In genomic region chr11:87555106-87555703, GRCm38 (mm10) we compare ENCODE assay signal across 17 mouse cellular contexts. TPM values are rescaled to one million over a fixed set of nuclear protein-coding genes. Genes with fewer than 3 reads are reported as not detected.
DNase-seq lines count a peak whose midpoint lies in the region; ATAC-seq lines count a peak whose summit lies in the region.
"Had no signal": no experiment of that assay in that cellular context is flagged by ENCODE, and none has a peak within 500 bp of the region (broad histone marks: within the 10 kb centered on the region; RNA-seq: fewer than 3 reads in every experiment).

No protein-coding gene starts in this region.

- peak overlapping the region; percentile 74 for H3K27ac ChIP-seq in heart, embryonic 13.5 days (replicated peaks)
- peak overlapping the region; percentile 62 for H3K27ac ChIP-seq in lung, embryonic 16.5 days (ENCODE audit: low read length)
- no peak overlapping the region for H3K27ac ChIP-seq in embryonic facial prominence, embryonic 15.5 days (replicated peaks)
- H3K27ac ChIP-seq: limb, embryonic 13.5 days had no signal

- no peaks in the 10 kb centered on the region for H3K36me3 ChIP-seq in heart, embryonic 13.5 days
- H3K36me3 ChIP-seq in lung, embryonic 16.5 days (ENCODE audit: control insufficient read depth, insufficient read depth, low read length), result no peaks in the 10 kb centered on the region
- no peaks in the 10 kb centered on the region for H3K36me3 ChIP-seq in embryonic facial prominence, embryonic 15.5 days
- H3K36me3 ChIP-seq: limb, embryonic 13.5 days; neural tube, embryonic 13.5 days had no signal

- no peak overlapping the region for H3K4me2 ChIP-seq in heart, embryonic 13.5 days
- H3K4me2 ChIP-seq in lung, embryonic 16.5 days (ENCODE audit: low read depth, low read length), result no peak overlapping the region
- H3K4me2 ChIP-seq in embryonic facial prominence, embryonic 15.5 days (replicated peaks), result no peak overlapping the region
- H3K4me2 ChIP-seq: limb, embryonic 13.5 days; neural tube, embryonic 13.5 days had no signal

- WGBS in heart, embryonic 13.5 days, result 14% methylated on average over 2 of the region's 2 CpGs
- 16% methylated on average over 2 of the region's 2 CpGs for WGBS in lung, embryonic 16.5 days
- 39% methylated on average over 2 of the region's 2 CpGs for WGBS in embryonic facial prominence, embryonic 15.5 days

- intact Hi-C loops in left cerebral cortex, postnatal 36 days (cut with DNase I), result no loop called here

- no peak for ATAC-seq in heart, embryonic 13.5 days (ENCODE audit: extremely low read depth, insufficient number of reproducible peaks, low FRiP score, low TSS enrichment)
- ATAC-seq in lung, embryonic 16.5 days (ENCODE audit: low read depth), result peak; percentile 73
- 0 out of 2 replicates have a peak, but pooled peaks have one; percentile 54 for ATAC-seq in embryonic facial prominence, embryonic 15.5 days (ENCODE audit: insufficient number of reproducible peaks, low FRiP score, low TSS enrichment, low read depth)
- no peak for ATAC-seq in cerebellum, adult (ENCODE audit: insufficient number of reproducible peaks, low FRiP score, low TSS enrichment)
- ATAC-seq: midbrain, embryonic 16.5 days had no signal

- H3K4me1 ChIP-seq in heart, embryonic 13.5 days, result peaks cover 20% of the 10 kb centered on the region
- peaks cover 9% of the 10 kb centered on the region for H3K4me1 ChIP-seq in lung, embryonic 16.5 days (replicated peaks; ENCODE audit: control insufficient read depth, insufficient read depth, low read length)
- 0 out of 2 replicates have a peak, but pooled peaks cover 5% of the 10 kb centered on the region for H3K4me1 ChIP-seq in embryonic facial prominence, embryonic 15.5 days

- no peak for DNase-seq in heart, adult 18-20 months
- no peak for DNase-seq in lung, postnatal 14 days
- DNase-seq in left cerebral cortex, postnatal 36 days (ENCODE audit: low spot score in 2 of 2), result no peak
- DNase-seq: adrenal gland, postnatal 14 days; cerebellum, adult 11 months; gastrocnemius, postnatal 36 days; kidney, adult 11 months; kidney, postnatal 36 days; thymus, postnatal 36 days had no signal

- H3K9ac ChIP-seq in heart, embryonic 13.5 days, result 0 out of 2 replicates have a peak overlapping the region, but pooled peaks have one; percentile 19
- H3K9ac ChIP-seq in lung, embryonic 16.5 days (ENCODE audit: low read length), result no peak overlapping the region
- H3K9ac ChIP-seq in embryonic facial prominence, embryonic 15.5 days, result no peak overlapping the region
- H3K9ac ChIP-seq: limb, embryonic 13.5 days; neural tube, embryonic 13.5 days had no signal

- no peaks in the 10 kb centered on the region for H3K27me3 ChIP-seq in heart, embryonic 13.5 days (replicated peaks)
- H3K27me3 ChIP-seq in lung, embryonic 16.5 days (ENCODE audit: control insufficient read depth, insufficient read depth, low read depth, low read length), result no peaks in the 10 kb centered on the region
- H3K27me3 ChIP-seq in embryonic facial prominence, embryonic 15.5 days, result no peaks in the 10 kb centered on the region
- H3K27me3 ChIP-seq: limb, embryonic 13.5 days; neural tube, embryonic 13.5 days had no signal

- H3K9me3 ChIP-seq in heart, embryonic 13.5 days, result no peaks in the 10 kb centered on the region
- H3K9me3 ChIP-seq in lung, embryonic 16.5 days (ENCODE audit: control insufficient read depth, low read length), result no peaks in the 10 kb centered on the region
- no peaks in the 10 kb centered on the region for H3K9me3 ChIP-seq in embryonic facial prominence, embryonic 15.5 days (replicated peaks)
- H3K9me3 ChIP-seq: limb, embryonic 13.5 days had no signal

- no peak overlapping the region for H3K4me3 ChIP-seq in heart, embryonic 13.5 days
- H3K4me3 ChIP-seq in lung, embryonic 16.5 days (ENCODE audit: low read length), result no peak overlapping the region
- H3K4me3 ChIP-seq in embryonic facial prominence, embryonic 15.5 days (replicated peaks), result no peak overlapping the region
- H3K4me3 ChIP-seq: limb, embryonic 13.5 days; neural tube, embryonic 13.5 days had no signal

RNA-seq across cellular contexts. Expression of gene Gm11492, which starts 11.2 kb away (rescaled TPM):
- polyA plus RNA-seq in heart, embryonic 13.5 days (2015; fragmentation: Nextera tagmentation; extraction: Ambion mirVana), result not detected in 2 replicates
- not detected for total RNA-seq in heart, adult 18-20 months (2021)
- not detected in 2 replicates for polyA plus RNA-seq in lung, embryonic 16.5 days (2015; fragmentation: Nextera tagmentation; extraction: Ambion mirVana)
- not detected in 2 replicates for polyA plus RNA-seq in embryonic facial prominence, embryonic 15.5 days (2015; fragmentation: Nextera tagmentation; extraction: Ambion mirVana)
- under 1 TPM in 1 of 2 experiments, not detected in 1; 0.20 TPM for total RNA-seq in left cerebral cortex, postnatal 36 days (2021)
- total RNA-seq: adrenal gland, postnatal 14 days; common myeloid progenitor, adult 5-6 weeks; gastrocnemius, postnatal 36 days had no signal
- polyA plus RNA-seq: limb, embryonic 13.5 days; midbrain, embryonic 16.5 days; neural tube, embryonic 13.5 days had no signal

RNA-seq across cellular contexts. Expression of gene Sept4, which starts 13.5 kb away (rescaled TPM):
- polyA plus RNA-seq in heart, embryonic 13.5 days (2015; fragmentation: Nextera tagmentation; extraction: Ambion mirVana), result 15.3 and 18.5 TPM in 2 replicates
- total RNA-seq in heart, adult 18-20 months (2021), result 10 to 100 TPM; 31.8 to 37.7 TPM
- 96.9 and 111 TPM in 2 replicates for polyA plus RNA-seq in lung, embryonic 16.5 days (2015; fragmentation: Nextera tagmentation; extraction: Ambion mirVana)
- 33.0 and 37.9 TPM in 2 replicates for polyA plus RNA-seq in embryonic facial prominence, embryonic 15.5 days (2015; fragmentation: Nextera tagmentation; extraction: Ambion mirVana)
- 100 to 1,000 TPM; 161 to 227 TPM for total RNA-seq in left cerebral cortex, postnatal 36 days (2021)

RNA-seq across cellular contexts. Expression of gene Mtmr4, which starts 36.8 kb away (rescaled TPM):
- 14.1 and 14.7 TPM in 2 replicates for polyA plus RNA-seq in heart, embryonic 13.5 days (2015; fragmentation: Nextera tagmentation; extraction: Ambion mirVana)
- 10 to 100 TPM; 22.9 to 25.2 TPM for total RNA-seq in heart, adult 18-20 months (2021)
- 33.5 and 33.9 TPM in 2 replicates for polyA plus RNA-seq in lung, embryonic 16.5 days (2015; fragmentation: Nextera tagmentation; extraction: Ambion mirVana)
- polyA plus RNA-seq in embryonic facial prominence, embryonic 15.5 days (2015; fragmentation: Nextera tagmentation; extraction: Ambion mirVana), result 25.7 and 27.4 TPM in 2 replicates
- 10 to 100 TPM; 88.0 to 93.4 TPM for total RNA-seq in left cerebral cortex, postnatal 36 days (2021)

Comparison
In these comparisons a context has a peak if more than half of its experiments do, and no peak if none do; other contexts are left out.
1. ATAC-seq: peak in lung, embryonic 16.5 days (single experiment) and embryonic facial prominence, embryonic 15.5 days (single experiment); none in heart, embryonic 13.5 days (single experiment) and cerebellum, adult (single experiment).